Mouse (Mus musculus): ENCODE results near the gene Dnajc28. TPM values are rescaled to one million over a fixed set of nuclear protein-coding genes. Genes with fewer than 3 reads are reported as not detected.
A peak's percentile ranks its signal among the peaks of the same experiment; 100 is the strongest.
"Not testable (repeated sequence)": the region's sequence is repeated elsewhere in the genome, so short reads cannot be mapped to it uniquely, and the experiment has no call there.

The Dnajc28 gene
- polyA plus RNA-seq, 1 experiment from 2014 or later = 7.0 TPM

GRCm38 (mm10) chr16:91648220-91648550 is 29.4 kb upstream of the Dnajc28 start:
- H3K9me3 ChIP-seq (replicated peaks) = no peaks in the 10 kb centered on the region
- 1% methylated on average over 25 of the region's 25 CpGs for WGBS
- peak overlapping the region; percentile 71 for H3K9ac ChIP-seq
- H3K4me2 ChIP-seq = peak overlapping the region; percentile 65
- peak overlapping the region; percentile 99 for H3K27ac ChIP-seq
- peak overlapping the region; percentile 70 for H3K4me3 ChIP-seq
- ATAC-seq (replicated peaks; ENCODE audit: insufficient number of reproducible peaks, insufficient read depth, low FRiP score, low read depth) = peak; percentile 56
- H3K27me3 ChIP-seq = no peaks in the 10 kb centered on the region
- H3K4me1 ChIP-seq (replicated peaks) = peaks cover 14% of the 10 kb centered on the region
- peaks cover 12% of the 10 kb centered on the region for H3K36me3 ChIP-seq

GRCm38 (mm10) chr16:91647461-91648219 is 28.8 kb upstream of the Dnajc28 start, which contains the start of gene Son:
TSS of gene Son (plus strand) at chr16:91647506.
- peak; percentile 96 for ATAC-seq (replicated peaks; ENCODE audit: insufficient number of reproducible peaks, insufficient read depth, low FRiP score, low read depth)
- WGBS = under 1% methylated on average over 69 of the region's 70 CpGs
- H3K4me3 ChIP-seq = peak within 1 kb of the TSS; percentile 70
- peak within 1 kb of the TSS; percentile 77 for H3K9ac ChIP-seq
- no peaks in the 10 kb centered on the region for H3K27me3 ChIP-seq
- H3K36me3 ChIP-seq = peaks cover 14% of the 10 kb centered on the region
- H3K27ac ChIP-seq = peak within 1 kb of the TSS; percentile 99
- H3K4me2 ChIP-seq = peak within 1 kb of the TSS; percentile 98
- no peaks in the 10 kb centered on the region for H3K9me3 ChIP-seq (replicated peaks)
- peaks cover 14% of the 10 kb centered on the region for H3K4me1 ChIP-seq (replicated peaks)

GRCm38 (mm10) chr16:91646681-91647419 is 28.0 kb upstream of the Dnajc28 start, which contains the start of gene Gart:
TSS of gene Gart (minus strand) at chr16:91646952.
- H3K4me2 ChIP-seq = peak within 1 kb of the TSS; percentile 98
- H3K4me1 ChIP-seq (replicated peaks) = peaks cover 6% of the 10 kb centered on the region
- ATAC-seq (replicated peaks; ENCODE audit: insufficient number of reproducible peaks, insufficient read depth, low FRiP score, low read depth) = peak; percentile 88
- WGBS = under 1% methylated on average over 59 of the region's 59 CpGs
- H3K9me3 ChIP-seq (replicated peaks) = no peaks in the 10 kb centered on the region
- peak within 1 kb of the TSS; percentile 77 for H3K9ac ChIP-seq
- H3K36me3 ChIP-seq = peaks cover 14% of the 10 kb centered on the region
- peak within 1 kb of the TSS; percentile 99 for H3K27ac ChIP-seq
- H3K27me3 ChIP-seq = no peaks in the 10 kb centered on the region
- H3K4me3 ChIP-seq = peak within 1 kb of the TSS; percentile 70

- no peak for ATAC-seq (replicated peaks; ENCODE audit: insufficient number of reproducible peaks, insufficient read depth, low FRiP score, low read depth)
- peak overlapping the region; percentile 98 for H3K4me2 ChIP-seq
- peaks cover 18% of the 10 kb centered on the region for H3K36me3 ChIP-seq
- peak overlapping the region; percentile 77 for H3K9ac ChIP-seq
- under 1% methylated on average over 11 of the region's 11 CpGs for WGBS
- H3K4me3 ChIP-seq = peak overlapping the region; percentile 70
- H3K27ac ChIP-seq = peak overlapping the region; percentile 99
- H3K9me3 ChIP-seq (replicated peaks) = no peaks in the 10 kb centered on the region
- no peaks in the 10 kb centered on the region for H3K27me3 ChIP-seq
- peaks cover 6% of the 10 kb centered on the region for H3K4me1 ChIP-seq (replicated peaks)
These were observed 27.3 kb upstream of the Dnajc28 start for GRCm38 (mm10) chr16:91645995-91646602.

- H3K9ac ChIP-seq; H3K9me3 ChIP-seq (replicated peaks); H3K4me3 ChIP-seq; ATAC-seq (replicated peaks; ENCODE audit: insufficient number of reproducible peaks, insufficient read depth, low FRiP score, low read depth); H3K4me1 ChIP-seq (replicated peaks); H3K27ac ChIP-seq; H3K27me3 ChIP-seq; H3K4me2 ChIP-seq: not testable (repeated sequence)
- 83% methylated on average over 1 of the region's 2 CpGs for WGBS
- peaks cover 22% of the 10 kb centered on the region for H3K36me3 ChIP-seq
These were observed 26.6 kb upstream of the Dnajc28 start for GRCm38 (mm10) chr16:91645420-91645819.

GRCm38 (mm10) chr16:91644901-91645300 is 26.1 kb upstream of the Dnajc28 start:
- H3K27me3 ChIP-seq = no peaks in the 10 kb centered on the region
- no peak overlapping the region for H3K27ac ChIP-seq
- no peaks in the 10 kb centered on the region for H3K9me3 ChIP-seq (replicated peaks)
- H3K36me3 ChIP-seq = peaks cover 27% of the 10 kb centered on the region
- no peak overlapping the region for H3K9ac ChIP-seq
- ATAC-seq (replicated peaks; ENCODE audit: insufficient number of reproducible peaks, insufficient read depth, low FRiP score, low read depth) = no peak
- H3K4me1 ChIP-seq (replicated peaks) = peaks cover 4% of the 10 kb centered on the region
- no peak overlapping the region for H3K4me2 ChIP-seq
- no peak overlapping the region for H3K4me3 ChIP-seq
- 73% methylated on average over 2 of the region's 2 CpGs for WGBS

GRCm38 (mm10) chr16:91640171-91640570 is 21.3 kb upstream of the Dnajc28 start:
- 96% methylated on average over 8 of the region's 8 CpGs for WGBS
- Histone ChIP-seq H3K4me3 (no peak overlapping the region), H3K27ac (no peak overlapping the region), H3K4me2 (no peak overlapping the region), H3K27me3 (no peaks in the 10 kb centered on the region), H3K9me3 (replicated peaks) (no peaks in the 10 kb centered on the region), H3K9ac (no peak overlapping the region), H3K4me1 (replicated peaks) (no peaks in the 10 kb centered on the region; the same call in 1 of the 2 replicates), H3K36me3 (peaks cover 73% of the 10 kb centered on the region)
- no peak for ATAC-seq (replicated peaks; ENCODE audit: insufficient number of reproducible peaks, insufficient read depth, low FRiP score, low read depth)

GRCm38 (mm10) chr16:91639636-91640035 is 20.8 kb upstream of the Dnajc28 start:
- 89% methylated on average over 2 of the region's 2 CpGs for whole genome bisulfite sequencing
- Histone ChIP-seq H3K9me3 (replicated peaks) (no peaks in the 10 kb centered on the region), H3K4me1 (replicated peaks) (no peaks in the 10 kb centered on the region; the same call in 1 of the 2 replicates), H3K27me3 (no peaks in the 10 kb centered on the region), H3K4me3 (no peak overlapping the region), H3K36me3 (peaks cover 77% of the 10 kb centered on the region), H3K9ac (no peak overlapping the region), H3K27ac (no peak overlapping the region), H3K4me2 (no peak overlapping the region)
- no peak for ATAC-seq (replicated peaks; ENCODE audit: insufficient number of reproducible peaks, insufficient read depth, low FRiP score, low read depth)

- Histone ChIP-seq H3K4me1 (replicated peaks) (no peaks in the 10 kb centered on the region), H3K27me3 (no peaks in the 10 kb centered on the region), H3K9me3 (replicated peaks) (no peaks in the 10 kb centered on the region), H3K4me3 (no peak overlapping the region), H3K36me3 (peaks cover 80% of the 10 kb centered on the region), H3K9ac (no peak overlapping the region), H3K27ac (no peak overlapping the region), H3K4me2 (no peak overlapping the region)
- no peak for ATAC-seq (replicated peaks; ENCODE audit: insufficient number of reproducible peaks, insufficient read depth, low FRiP score, low read depth)
- 88% methylated on average over 5 of the region's 5 CpGs for WGBS
These were observed 20.3 kb upstream of the Dnajc28 start for GRCm38 (mm10) chr16:91639161-91639560.

GRCm38 (mm10) chr16:91633641-91634040 is 14.8 kb upstream of the Dnajc28 start:
- 85% methylated on average over 12 of the region's 12 CpGs for WGBS
- ATAC-seq (replicated peaks; ENCODE audit: insufficient number of reproducible peaks, insufficient read depth, low FRiP score, low read depth) = no peak
- H3K36me3 ChIP-seq = peaks cover 83% of the 10 kb centered on the region

GRCm38 (mm10) chr16:91632940-91633339 is 14.1 kb upstream of the Dnajc28 start:
- H3K4me1 ChIP-seq (replicated peaks) = no peaks in the 10 kb centered on the region
- no peak overlapping the region for H3K4me2 ChIP-seq
- H3K27ac ChIP-seq = no peak overlapping the region
- no peak for ATAC-seq (replicated peaks; ENCODE audit: insufficient number of reproducible peaks, insufficient read depth, low FRiP score, low read depth)
- no peak overlapping the region for H3K4me3 ChIP-seq
- H3K9me3 ChIP-seq (replicated peaks) = no peaks in the 10 kb centered on the region
- peaks cover 83% of the 10 kb centered on the region for H3K36me3 ChIP-seq
- H3K9ac ChIP-seq = no peak overlapping the region
- WGBS = 94% methylated on average over 7 of the region's 7 CpGs
- no peaks in the 10 kb centered on the region for H3K27me3 ChIP-seq

More at GRCm38 (mm10) chr16:91633641-91634040, 14.8 kb upstream of the Dnajc28 start:
- H3K27me3 ChIP-seq = no peaks in the 10 kb centered on the region
- H3K4me1 ChIP-seq (replicated peaks) = no peaks in the 10 kb centered on the region
- H3K4me3 ChIP-seq = no peak overlapping the region
- H3K27ac ChIP-seq = no peak overlapping the region
- no peak overlapping the region for H3K4me2 ChIP-seq
- H3K9ac ChIP-seq = no peak overlapping the region
- H3K9me3 ChIP-seq (replicated peaks) = no peaks in the 10 kb centered on the region

Data from heart, embryonic 15.5 days (tissue).